Mouse (Mus musculus): ENCODE data around the gene Wdr5. TPM values are rescaled to one million over a fixed set of nuclear protein-coding genes. Genes with fewer than 3 reads are reported as not detected.

Wdr5 gene
- polyA plus RNA-seq, 1 experiment, result 22.6 TPM

- peaks cover 10% of the 10 kb centered on the region; the same call in 1 of the 2 replicates for H3K4me1 ChIP-seq (ENCODE audit: control insufficient read depth, insufficient read depth, insufficient read length, low read length)
- no peaks in the 10 kb centered on the region for H3K27me3 ChIP-seq (ENCODE audit: control insufficient read depth, insufficient read depth, low read length)
- TF ChIP-seq CTCF (IDR thresholded peaks at IDR 0.05; ENCODE audit: extremely low read depth, insufficient read length, insufficient replicate concordance, low read depth, low read length), result no peak
- TF ChIP-seq POLR2A (IDR thresholded peaks at IDR 0.05; ENCODE audit: low read depth, low read length), result no peak
- H3K4me3 ChIP-seq (ENCODE audit: low read depth, low read length), result no peak overlapping the region
- 78% methylated on average over 12 of the region's 12 CpGs for WGBS
- H3K27ac ChIP-seq (ENCODE audit: insufficient read depth, low read depth, low read length), result no peak overlapping the region
- H3K36me3 ChIP-seq (ENCODE audit: control insufficient read depth, insufficient read depth, low read length), result no peaks in the 10 kb centered on the region
Observed at GRCm38 (mm10) chr2:27565316-27566103, 50.6 kb downstream of the Wdr5 start.

- 71% methylated on average over 5 of the region's 5 CpGs for WGBS
- Histone ChIP-seq H3K27ac (ENCODE audit: insufficient read depth, low read depth, low read length) (no peak overlapping the region), H3K36me3 (ENCODE audit: control insufficient read depth, insufficient read depth, low read length) (no peaks in the 10 kb centered on the region), H3K4me3 (ENCODE audit: low read depth, low read length) (no peak overlapping the region), H3K4me1 (ENCODE audit: control insufficient read depth, insufficient read depth, insufficient read length, low read length) (peaks cover 11% of the 10 kb centered on the region; the same call in 1 of the 2 replicates), H3K27me3 (ENCODE audit: control insufficient read depth, insufficient read depth, low read length) (no peaks in the 10 kb centered on the region)
- TF ChIP-seq POLR2A (IDR thresholded peaks at IDR 0.05; ENCODE audit: low read depth, low read length), result no peak
- TF ChIP-seq CTCF (IDR thresholded peaks at IDR 0.05; ENCODE audit: extremely low read depth, insufficient read length, insufficient replicate concordance, low read depth, low read length), result no peak
Observed at GRCm38 (mm10) chr2:27570856-27571255, 55.9 kb downstream of the Wdr5 start.

- H3K36me3 ChIP-seq (ENCODE audit: control insufficient read depth, insufficient read depth, low read length), result no peaks in the 10 kb centered on the region
- H3K27ac ChIP-seq (ENCODE audit: insufficient read depth, low read depth, low read length), result peak overlapping the region; percentile 53
- 32% methylated on average over 8 of the region's 8 CpGs for WGBS
Observed at GRCm38 (mm10) chr2:27572261-27572793, 57.4 kb downstream of the Wdr5 start.

GRCm38 (mm10) chr2:27572928-27573627, 58.1 kb downstream of the Wdr5 start:
- H3K27ac ChIP-seq (ENCODE audit: insufficient read depth, low read depth, low read length), result 0 out of 2 replicates have a peak overlapping the region, but pooled peaks have one; percentile 53
- H3K27me3 ChIP-seq (ENCODE audit: control insufficient read depth, insufficient read depth, low read length), result no peaks in the 10 kb centered on the region
- H3K4me1 ChIP-seq (ENCODE audit: control insufficient read depth, insufficient read depth, insufficient read length, low read length), result peaks cover 11% of the 10 kb centered on the region
- 18% methylated on average over 18 of the region's 18 CpGs for WGBS
- no peak overlapping the region for H3K4me3 ChIP-seq (ENCODE audit: low read depth, low read length)
- no peaks in the 10 kb centered on the region for H3K36me3 ChIP-seq (ENCODE audit: control insufficient read depth, insufficient read depth, low read length)
- TF ChIP-seq CTCF (IDR thresholded peaks at IDR 0.05; ENCODE audit: extremely low read depth, insufficient read length, insufficient replicate concordance, low read depth, low read length) (no peak), POLR2A (IDR thresholded peaks at IDR 0.05; ENCODE audit: low read depth, low read length) (no peak)

More at GRCm38 (mm10) chr2:27572261-27572793, 57.4 kb downstream of the Wdr5 start:
- no peaks in the 10 kb centered on the region for H3K27me3 ChIP-seq (ENCODE audit: control insufficient read depth, insufficient read depth, low read length)
- no peak overlapping the region for H3K4me3 ChIP-seq (ENCODE audit: low read depth, low read length)
- H3K4me1 ChIP-seq (ENCODE audit: control insufficient read depth, insufficient read depth, insufficient read length, low read length), result peaks cover 11% of the 10 kb centered on the region
- TF ChIP-seq CTCF (IDR thresholded peaks at IDR 0.05; ENCODE audit: extremely low read depth, insufficient read length, insufficient replicate concordance, low read depth, low read length) (no peak), POLR2A (IDR thresholded peaks at IDR 0.05; ENCODE audit: low read depth, low read length) (no peak)

- TF ChIP-seq POLR2A (IDR thresholded peaks at IDR 0.05; ENCODE audit: low read depth, low read length) (no peak), CTCF (IDR thresholded peaks at IDR 0.05; ENCODE audit: extremely low read depth, insufficient read length, insufficient replicate concordance, low read depth, low read length) (no peak)
- Histone ChIP-seq H3K36me3 (ENCODE audit: control insufficient read depth, insufficient read depth, low read length) (no peaks in the 10 kb centered on the region), H3K27me3 (ENCODE audit: control insufficient read depth, insufficient read depth, low read length) (no peaks in the 10 kb centered on the region), H3K27ac (ENCODE audit: insufficient read depth, low read depth, low read length) (no peak overlapping the region), H3K4me3 (ENCODE audit: low read depth, low read length) (no peak overlapping the region), H3K4me1 (ENCODE audit: control insufficient read depth, insufficient read depth, insufficient read length, low read length) (peaks cover 11% of the 10 kb centered on the region)
- 64% methylated on average over 8 of the region's 8 CpGs for WGBS
Observed at GRCm38 (mm10) chr2:27573628-27573966, 58.6 kb downstream of the Wdr5 start.

- H3K27me3 ChIP-seq (ENCODE audit: control insufficient read depth, insufficient read depth, low read length), result no peaks in the 10 kb centered on the region
- peaks cover 11% of the 10 kb centered on the region for H3K4me1 ChIP-seq (ENCODE audit: control insufficient read depth, insufficient read depth, insufficient read length, low read length)
- no peaks in the 10 kb centered on the region for H3K36me3 ChIP-seq (ENCODE audit: control insufficient read depth, insufficient read depth, low read length)
- TF ChIP-seq POLR2A (IDR thresholded peaks at IDR 0.05; ENCODE audit: low read depth, low read length) (no peak), CTCF (IDR thresholded peaks at IDR 0.05; ENCODE audit: extremely low read depth, insufficient read length, insufficient replicate concordance, low read depth, low read length) (no peak)
- H3K27ac ChIP-seq (ENCODE audit: insufficient read depth, low read depth, low read length), result no peak overlapping the region
- 89% methylated on average over 4 of the region's 4 CpGs for WGBS
- no peak overlapping the region for H3K4me3 ChIP-seq (ENCODE audit: low read depth, low read length)
Observed at GRCm38 (mm10) chr2:27576416-27576815, 61.5 kb downstream of the Wdr5 start.

GRCm38 (mm10) chr2:27578552-27578951, 63.6 kb downstream of the Wdr5 start:
- H3K27ac ChIP-seq (ENCODE audit: insufficient read depth, low read depth, low read length), result no peak overlapping the region
- H3K27me3 ChIP-seq (ENCODE audit: control insufficient read depth, insufficient read depth, low read length), result no peaks in the 10 kb centered on the region
- TF ChIP-seq CTCF (IDR thresholded peaks at IDR 0.05; ENCODE audit: extremely low read depth, insufficient read length, insufficient replicate concordance, low read depth, low read length), result no peak
- no peak for TF ChIP-seq POLR2A (IDR thresholded peaks at IDR 0.05; ENCODE audit: low read depth, low read length)
- no peaks in the 10 kb centered on the region for H3K36me3 ChIP-seq (ENCODE audit: control insufficient read depth, insufficient read depth, low read length)
- peaks cover 2% of the 10 kb centered on the region for H3K4me1 ChIP-seq (ENCODE audit: control insufficient read depth, insufficient read depth, insufficient read length, low read length)
- 86% methylated on average over 4 of the region's 4 CpGs for WGBS
- H3K4me3 ChIP-seq (ENCODE audit: low read depth, low read length), result no peak overlapping the region
